Mouse (Mus musculus): ENCODE measurements around the gene Gm21783.
"Not testable (repeated sequence)": the region's sequence is repeated elsewhere in the genome, so short reads cannot be mapped to it uniquely, and the experiment has no call there.

Gene Gm21783

GRCm38 (mm10) chrY:44981163-44981562 lies at the start of gene Gm21783:
TSS of gene Gm21783 (minus strand) at chrY:44981263.
- not testable (repeated sequence) for DNase-seq
